Mouse (Mus musculus) kidney, adult 8-10 months (tissue): ENCODE results near the gene Pimreg.

Experiments used
- DNase-seq, 2 experiments: peaks; one replicate each; pipeline ENCODE4 v3.0.0; 2022

The Pimreg gene

DNA sequence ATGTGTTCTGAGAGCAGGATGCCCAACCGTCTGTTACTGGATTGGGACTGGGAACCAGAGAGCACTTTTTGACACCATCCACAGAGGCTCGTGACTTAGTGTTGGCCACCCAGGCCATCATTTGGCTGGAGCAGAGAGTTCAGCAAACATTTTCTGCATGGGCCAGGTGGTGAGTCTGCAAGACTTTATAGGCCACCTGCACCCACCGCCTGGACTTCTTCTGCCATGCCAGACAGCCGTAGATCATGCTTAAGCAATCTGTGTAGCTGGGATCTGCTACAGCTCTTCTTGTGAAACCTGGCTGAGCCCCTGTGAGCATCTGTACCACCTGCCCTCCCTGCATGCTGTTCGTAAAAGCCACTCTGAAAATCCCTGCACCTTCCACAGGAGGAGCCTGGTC lies 25.5 kb downstream of the Pimreg start:
- no peak for DNase-seq

DNA sequence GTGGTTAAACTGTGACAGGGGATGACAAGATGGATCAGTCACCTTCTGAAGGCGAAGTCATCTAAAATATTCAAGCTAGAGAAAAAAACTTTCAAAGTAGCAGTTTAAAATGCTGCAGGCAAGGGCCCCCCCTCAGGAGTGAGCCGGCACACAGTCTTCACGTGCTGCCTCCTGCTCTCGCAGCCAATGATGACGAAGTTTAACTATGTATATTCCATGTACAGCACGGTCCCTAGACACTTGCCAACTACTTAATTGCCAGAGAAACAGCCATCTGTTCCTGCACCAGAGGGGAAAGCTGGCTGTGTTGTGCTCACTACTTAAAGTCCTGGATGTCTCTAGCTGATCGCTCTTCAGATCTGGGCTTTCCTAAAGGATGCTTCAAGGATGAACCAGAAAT lies 26.2 kb downstream of the Pimreg start:
- no peak for DNase-seq

DNA sequence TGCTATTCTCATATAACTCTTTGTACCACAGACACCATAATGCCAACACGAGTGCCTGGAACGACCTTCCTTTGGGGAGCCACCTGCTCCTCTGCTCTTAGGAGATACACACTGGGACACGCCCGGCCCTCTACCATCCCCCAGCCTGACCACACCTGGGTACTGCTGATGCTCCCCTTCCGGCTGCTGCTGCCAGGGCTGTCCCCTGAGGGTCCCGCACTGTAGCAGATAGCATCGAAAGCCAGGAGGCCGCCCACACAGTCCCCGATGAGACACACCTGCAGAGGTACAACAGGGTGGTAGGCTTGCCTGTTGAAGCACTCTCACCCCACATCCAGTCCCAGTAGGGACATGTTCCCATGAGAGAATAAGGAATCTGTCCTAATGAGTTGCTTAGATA lies 28.9 kb downstream of the Pimreg start:
- no peak for DNase-seq

DNA sequence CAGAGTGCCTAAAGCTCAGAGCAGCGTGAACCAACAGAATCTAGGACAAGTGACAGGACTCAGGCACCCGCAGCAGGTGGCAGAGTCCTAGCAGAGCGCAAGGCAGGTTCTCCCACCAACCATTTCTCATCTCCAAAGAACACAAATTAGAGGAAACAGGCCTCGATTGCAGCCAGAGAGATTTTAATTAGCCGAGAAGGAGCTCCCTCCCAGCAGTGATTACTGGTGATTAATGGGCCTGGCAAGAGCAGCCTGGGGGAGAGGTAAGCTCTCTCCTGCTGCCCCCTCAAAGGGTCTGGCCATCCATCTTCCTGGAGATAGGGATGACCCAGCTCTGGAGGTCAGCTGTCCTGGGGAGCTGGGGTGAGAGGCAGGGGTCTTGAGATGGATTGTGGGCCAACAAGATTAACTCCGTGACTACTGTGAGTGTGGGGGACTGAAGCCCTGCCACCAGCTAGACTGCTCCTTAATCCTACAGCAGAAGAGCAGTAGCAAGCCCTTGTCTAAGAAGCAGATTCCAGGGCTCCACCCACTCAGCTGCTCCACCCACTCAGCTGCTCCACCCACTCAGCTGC lies 30.6 kb downstream of the Pimreg start:
- DNase-seq: no peak

DNA sequence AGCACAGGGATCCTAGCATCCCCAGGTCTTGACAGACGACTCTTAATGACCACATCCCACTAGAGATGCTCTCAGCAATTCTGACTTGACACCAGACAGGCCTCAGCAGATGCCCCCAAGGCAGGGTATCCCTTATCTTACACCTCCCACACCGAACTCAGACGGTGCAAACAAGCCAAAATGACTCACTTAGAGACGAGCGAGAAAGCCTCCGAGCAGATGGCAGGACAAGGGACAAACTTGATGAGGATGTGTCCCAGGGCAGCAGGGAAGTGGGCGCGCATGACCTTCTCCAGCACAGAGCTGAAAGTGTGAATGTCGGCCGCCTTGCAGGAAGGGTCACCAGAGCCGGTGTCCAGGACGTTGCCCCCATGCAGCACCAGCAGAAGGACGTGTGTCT lies 32.4 kb downstream of the Pimreg start:
- no peak for DNase-seq

DNA sequence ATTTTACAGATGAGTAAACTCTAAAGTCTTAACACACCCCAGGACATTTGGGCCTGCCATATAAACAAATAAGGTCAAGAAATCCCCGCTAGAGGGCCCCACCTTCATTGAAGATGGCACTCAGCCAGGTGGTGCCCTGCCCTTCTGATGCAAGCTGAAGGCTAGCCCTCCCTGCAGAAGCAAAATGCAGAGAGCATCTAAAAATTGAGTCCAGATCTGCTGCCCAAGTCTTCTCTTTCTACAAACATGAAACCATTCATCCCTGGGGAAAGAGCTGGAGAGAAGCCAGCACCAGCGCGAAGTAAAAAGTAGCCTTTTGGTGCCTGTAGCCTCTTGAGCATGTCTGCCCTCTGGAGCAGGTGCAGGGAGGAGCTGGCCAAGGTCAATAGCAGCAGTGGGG lies 36.2 kb downstream of the Pimreg start:
- DNase-seq: no peak

DNA sequence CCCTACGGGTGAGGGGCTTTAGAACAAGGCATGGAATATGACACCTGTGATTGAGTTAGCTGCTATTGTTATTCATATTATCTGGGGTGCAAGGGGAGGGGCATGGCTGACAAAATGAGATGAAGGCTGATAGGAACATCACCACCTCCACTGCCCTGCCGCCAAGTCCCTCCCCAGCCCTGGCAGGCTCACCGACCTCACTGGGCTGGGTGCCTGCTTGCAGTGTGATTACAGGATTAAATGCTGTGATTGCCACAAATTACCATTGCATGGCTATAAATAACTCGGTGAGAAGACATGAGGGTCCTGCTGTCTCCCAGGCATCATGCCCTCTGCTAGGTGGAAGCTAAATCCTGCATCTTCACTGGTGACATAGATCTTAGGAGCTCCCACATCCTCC lies 36.8 kb downstream of the Pimreg start:
- DNase-seq: no peak

DNA sequence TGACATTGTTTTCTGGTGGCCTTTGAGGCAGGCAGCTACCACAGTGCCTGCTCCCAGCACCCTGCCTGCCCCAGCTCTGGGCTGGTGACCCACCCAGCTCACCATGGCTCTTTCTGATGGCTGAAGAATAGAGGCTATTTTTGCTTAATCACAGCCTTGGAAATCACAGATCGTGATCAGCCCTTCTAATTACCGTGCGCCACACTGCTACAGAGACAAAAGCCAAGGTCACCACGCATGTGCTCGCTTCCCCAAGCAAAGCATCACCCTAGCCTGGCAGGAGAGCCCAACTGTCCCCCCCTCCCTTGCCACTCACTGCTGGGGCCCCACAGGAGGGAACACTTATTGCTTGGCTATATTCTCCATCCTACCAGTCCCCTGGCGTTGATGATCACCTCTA lies 38.6 kb downstream of the Pimreg start:
- DNase-seq: no peak

DNA sequence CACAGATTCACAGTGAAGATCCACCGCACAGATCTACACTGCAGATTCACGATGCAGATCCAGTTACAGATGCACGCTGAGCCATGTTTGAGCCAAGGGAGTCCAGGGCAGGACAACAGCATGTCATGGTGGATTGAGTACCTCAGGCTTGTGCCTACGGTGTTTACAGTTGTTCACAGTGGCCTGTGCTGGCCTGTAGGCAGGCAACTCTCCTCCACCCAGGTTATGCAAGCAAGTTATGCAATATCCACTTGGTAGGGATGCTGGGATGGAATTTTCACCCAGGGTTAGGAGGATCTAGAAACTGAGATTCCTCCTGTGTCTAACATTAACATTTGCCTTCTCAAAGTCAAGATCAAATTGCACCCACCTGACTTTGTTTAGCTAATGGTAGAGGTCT lies 40.8 kb downstream of the Pimreg start:
- no peak for DNase-seq

DNA sequence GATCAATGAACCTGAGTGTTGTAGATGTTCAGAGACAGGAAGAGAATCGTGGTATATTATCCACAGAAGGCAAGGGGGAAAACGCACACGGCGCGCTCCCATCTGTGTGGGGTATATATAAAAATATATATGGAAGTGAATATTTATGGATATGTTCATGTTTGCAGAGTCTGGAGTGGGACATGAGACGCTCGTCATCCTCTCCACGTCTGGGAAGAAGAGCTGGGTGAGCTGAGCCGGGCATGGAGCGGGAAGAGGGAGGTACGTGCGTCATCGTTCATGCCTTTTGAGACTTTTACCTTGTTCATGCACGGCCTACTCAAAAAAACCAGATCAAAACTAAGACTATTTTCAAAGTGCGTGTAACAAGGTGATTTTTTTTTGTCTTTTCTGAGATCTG lies 42.5 kb downstream of the Pimreg start:
- no peak for DNase-seq

DNA sequence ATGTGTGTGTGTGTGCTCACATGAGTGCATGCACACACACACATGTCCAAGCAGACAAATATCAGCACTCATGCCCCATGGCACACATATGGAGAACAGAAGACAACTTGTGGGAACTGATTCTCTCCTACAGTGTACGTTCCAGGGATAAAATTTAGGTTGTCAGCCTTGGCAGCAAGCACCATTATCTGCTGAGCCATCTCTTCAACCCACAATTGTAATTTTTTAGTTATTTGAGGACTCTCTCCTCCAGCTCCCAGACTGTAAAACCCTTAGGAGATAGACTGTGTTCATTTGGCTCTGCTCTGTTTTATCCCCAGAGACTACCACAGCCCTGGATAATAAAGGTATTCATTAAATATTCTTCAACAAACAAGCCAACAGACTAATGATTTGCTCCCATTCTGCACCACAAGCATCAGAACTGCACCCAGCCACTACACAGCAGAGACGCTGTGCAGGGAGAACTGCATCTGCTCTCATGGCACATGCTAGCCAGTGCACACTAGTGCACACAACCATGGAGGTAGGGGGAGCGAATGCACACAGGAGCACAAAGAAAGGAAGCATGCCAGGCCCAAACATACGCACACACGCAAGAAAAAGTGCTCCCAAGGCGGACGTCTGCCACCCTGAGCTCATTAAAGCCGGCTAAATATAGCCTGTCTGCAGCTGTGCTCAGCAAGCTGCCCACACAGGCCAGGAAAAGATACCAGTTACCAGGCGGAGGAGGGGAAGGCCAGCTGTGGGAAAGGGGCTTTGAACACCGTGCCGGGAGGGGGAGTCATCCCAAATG lies 44.6 kb downstream of the Pimreg start:
- no peak for DNase-seq

DNA sequence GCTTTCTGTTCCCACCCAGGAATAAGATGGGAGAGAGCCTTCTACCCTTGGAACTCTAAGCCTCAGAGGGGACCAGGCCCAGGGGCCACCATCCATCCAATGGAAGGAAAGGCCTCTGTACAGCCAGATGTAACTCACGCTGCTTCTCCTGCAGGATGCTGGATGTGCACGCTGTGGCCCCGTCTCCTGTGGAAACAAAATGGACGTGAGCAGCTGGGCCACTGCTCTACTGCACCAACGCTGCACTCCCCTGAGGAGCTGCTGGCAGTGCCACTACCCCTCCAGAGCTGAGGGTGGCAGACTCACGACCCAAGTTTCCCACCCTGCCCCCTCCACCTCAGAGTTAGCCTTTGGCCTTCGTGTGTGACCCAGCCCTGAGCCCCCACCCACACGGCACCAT lies 50.6 kb downstream of the Pimreg start:
- no peak for DNase-seq

DNA sequence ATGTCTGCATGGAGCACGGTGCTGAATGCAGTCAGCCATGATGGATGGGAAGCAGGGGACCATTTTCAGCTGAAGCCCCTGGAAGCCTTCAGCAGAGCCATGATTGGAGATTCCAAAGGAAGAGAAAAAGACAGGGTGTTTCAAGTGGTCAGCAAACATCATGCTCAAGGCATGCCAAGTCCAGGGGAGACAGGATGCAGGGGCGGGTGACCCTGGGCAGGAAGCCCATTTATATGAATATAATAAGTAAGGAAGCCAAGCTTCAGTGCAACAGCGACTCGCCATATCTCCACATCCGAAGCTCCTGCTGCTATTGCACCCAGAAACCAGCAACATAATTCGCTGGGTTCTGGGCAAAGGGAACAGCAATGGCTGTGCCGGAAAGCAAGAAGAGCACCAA lies 52.6 kb downstream of the Pimreg start:
- peak; percentile 9 to 36 for DNase-seq

DNA sequence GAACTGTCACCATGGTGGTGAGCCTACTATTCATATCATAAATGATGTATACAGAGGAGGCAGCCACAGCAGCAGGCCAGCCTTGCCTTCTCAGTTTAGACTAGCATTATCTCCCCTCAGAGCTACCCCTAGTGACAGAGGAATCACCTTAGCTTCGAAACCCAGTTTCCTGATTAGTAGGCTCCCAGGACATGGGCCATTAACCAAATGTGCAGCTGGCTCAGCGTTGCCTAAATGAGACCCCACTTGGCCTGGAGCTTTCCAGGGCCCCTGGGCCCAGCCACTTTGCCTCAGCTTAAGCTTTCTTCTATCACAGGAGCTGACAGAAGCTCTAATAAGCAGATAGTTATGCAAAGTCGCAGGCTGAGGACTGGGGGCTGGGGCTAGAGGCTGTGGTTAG lies 54.2 kb downstream of the Pimreg start:
- no peak for DNase-seq
